Mouse (Mus musculus) neural tube, embryonic 10.5 days (tissue): ENCODE measurements at regions not wholly inside any gene's neighbourhood (a gene's known extent, or its start where the extent isn't known, plus 50 kb on each side); places are given as distances from the start of the nearest gene placed in this dataset.
A peak's percentile ranks its signal among the peaks of the same experiment; 100 is the strongest.
"Not testable (repeated sequence)": the region's sequence is repeated elsewhere in the genome, so short reads cannot be mapped to it uniquely, and the experiment has no call there.

ENCODE experiments used
- DNase-seq: peaks from one replicate; pipeline ENCODE4 v3.0.0-alpha.2; 2017; ENCODE audit warnings: low spot score; ENCODE audit errors: extremely low spot score

DNA sequence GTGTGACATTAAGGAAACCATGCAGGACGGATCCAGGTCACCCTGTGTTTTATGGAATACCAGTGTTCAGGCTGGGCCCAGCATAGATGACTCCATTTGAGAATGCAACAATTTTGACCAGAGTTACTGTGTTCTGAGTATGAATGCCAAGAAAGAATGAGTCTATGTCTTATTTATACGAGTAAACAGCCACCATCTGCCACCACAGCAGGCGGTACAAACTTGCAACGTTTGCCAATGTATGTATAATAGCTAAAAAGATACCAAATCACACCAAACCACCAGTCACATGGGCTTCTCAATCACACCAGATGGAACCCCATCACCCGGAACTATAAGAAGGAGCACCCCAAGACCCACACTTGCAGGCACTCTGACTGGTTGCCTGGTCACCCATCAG is 192.1 kb downstream of the Glrx3 start:
- no peak for DNase-seq

DNA sequence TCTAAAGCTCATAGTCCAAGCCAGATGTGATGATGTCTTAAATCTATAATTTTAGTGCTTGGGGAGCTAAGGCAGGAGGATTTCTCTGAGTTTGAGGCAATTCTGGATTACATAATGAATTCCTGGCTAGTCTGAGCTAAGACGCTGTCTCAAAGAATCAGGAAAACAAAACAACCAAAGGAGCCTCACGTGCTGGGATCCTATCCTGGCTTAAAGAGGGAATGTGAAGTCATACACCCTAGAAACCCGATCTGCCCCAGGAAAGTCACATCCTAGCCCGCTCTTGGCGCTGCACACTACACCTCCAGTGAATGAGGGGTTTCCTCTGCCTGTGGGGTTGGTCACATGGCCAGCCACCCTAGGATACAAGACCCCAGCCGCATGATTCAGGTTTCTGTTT is 211.2 kb downstream of the Glrx3 start:
- DNase-seq: no peak

DNA sequence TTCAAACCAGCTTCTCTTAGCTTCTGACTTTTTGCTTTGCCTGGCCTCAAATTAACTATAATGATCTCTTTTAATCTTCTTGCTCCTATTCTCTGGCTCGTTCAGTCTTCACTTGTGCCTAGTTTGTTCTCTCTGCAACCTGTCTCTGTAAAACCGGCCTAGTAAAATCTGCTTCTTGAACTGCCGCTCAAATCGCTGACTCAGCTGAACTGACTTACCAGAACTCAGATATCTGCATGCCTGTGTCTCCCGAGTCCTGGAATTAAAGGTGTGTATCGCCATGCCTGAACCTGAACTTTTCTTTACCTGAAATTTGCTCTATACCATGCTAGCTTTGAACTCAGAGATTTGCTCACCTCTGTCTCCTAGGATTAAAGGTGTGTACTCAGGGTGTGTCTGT is 212.2 kb downstream of the Glrx3 start:
- no peak for DNase-seq

DNA sequence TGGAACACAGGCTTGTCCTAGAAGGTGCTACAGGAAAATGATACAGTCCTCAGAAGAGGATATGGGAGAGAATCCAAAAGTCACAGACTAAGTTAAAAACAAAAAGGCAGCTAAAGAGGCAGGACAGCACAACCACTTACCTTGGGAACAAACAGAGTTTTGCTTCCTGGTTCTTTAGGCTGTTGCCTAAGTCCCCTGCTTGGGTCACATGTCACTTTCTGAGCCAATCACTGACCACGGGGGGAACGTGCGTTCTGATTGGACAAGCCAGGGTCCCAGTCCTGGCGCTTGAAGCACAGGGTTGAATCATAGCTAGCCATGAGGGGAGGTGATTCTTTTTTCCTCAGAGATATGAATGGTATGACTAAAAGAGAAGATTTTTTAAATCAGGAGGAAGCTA is 216.4 kb downstream of the Glrx3 start:
- no peak for DNase-seq

DNA sequence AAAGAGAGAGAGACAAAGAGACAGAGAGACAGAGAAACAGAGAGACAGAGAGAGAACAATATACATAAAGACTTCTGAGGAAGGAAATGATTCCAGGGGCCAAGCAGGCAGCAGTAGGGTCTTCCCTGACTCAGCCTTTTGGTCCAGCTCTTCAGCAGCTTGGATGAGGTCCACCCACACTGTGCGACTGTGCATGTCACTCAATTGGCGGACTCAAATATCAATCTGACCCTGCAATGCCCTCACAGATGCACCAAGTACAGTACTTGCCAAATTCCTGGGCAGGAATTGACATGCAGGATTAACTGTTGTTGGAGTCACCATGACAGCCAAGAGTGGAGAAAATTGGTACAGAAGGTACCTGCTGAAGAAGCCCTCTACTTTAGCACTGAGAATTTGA is 229.8 kb downstream of the Glrx3 start:
- DNase-seq: no peak

DNA sequence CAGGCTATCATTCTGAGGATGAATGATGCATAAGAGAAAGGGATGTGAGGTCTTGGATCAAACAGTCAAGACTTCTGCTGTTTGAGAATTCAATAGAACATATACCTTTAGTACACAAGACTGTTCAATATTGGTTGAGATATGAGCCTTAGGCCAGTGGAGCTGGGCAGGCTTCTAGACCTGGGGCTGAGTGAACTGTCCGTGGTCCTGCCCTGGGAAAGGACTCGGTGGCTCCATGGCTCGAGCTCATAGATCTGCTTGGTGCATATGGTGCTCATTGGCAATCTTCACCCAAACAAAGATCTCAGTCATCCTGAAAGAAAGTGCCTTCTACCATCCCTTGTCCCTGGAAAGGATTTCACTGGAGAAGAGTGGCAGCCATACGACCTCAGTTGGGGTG is 233.7 kb downstream of the Glrx3 start:
- peak; percentile 24 for DNase-seq

DNA sequence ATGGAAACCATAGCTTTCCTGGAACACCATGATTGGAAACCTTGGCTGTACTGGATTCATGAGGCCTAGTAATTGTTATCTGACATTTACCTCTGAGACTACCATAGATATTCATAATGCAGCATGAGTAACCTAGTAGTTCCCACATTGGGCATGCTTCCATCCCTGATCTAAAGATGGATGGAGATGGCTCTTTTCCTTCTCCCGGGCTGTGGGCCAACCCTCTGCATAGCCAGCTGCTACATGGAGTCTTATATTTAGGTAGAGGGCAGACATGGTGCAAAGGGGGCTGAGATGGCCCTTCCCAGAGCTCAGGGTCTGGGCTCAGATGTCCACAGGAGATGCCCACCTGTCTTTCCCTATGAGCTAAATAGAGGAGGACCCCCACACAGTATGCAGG is 237.2 kb downstream of the Glrx3 start:
- no peak for DNase-seq

DNA sequence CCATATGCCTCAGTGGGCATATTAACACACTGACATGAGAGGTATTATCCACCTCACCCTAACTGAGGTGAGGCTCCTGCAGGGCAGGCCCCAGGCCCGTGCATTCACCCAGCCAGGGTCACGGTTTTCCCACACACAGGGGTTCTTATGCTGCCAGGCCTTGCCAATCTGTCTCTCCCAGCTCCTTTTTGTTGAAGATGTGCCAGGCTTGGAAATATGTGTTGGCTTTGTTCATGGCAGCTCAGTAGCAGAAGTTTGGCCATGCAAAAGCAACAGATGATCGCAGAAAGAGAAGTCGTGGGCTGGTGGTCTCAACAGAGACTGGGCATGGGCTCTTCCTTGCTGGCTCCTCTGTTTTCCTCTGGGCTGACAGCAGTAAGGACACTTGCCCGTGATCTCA is 238.0 kb downstream of the Glrx3 start:
- DNase-seq: no peak

DNA sequence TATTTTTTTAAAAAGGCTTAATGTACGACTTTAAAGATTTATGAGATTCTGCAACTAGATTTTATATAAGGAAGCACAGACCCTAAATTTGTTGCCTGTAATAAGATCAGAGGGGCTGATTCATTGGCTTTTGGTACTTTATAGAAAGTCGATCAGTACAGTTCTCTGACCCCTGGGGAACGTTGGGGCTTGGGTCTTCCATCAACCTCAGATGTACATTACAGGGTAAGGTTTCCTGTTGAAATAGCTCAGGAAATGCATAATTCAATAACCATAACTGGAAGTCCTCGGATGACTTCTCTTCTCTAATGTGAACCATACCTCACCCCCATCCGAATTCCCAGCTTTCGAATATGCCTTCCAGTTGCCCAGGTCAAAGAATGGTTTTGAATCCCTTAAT is 247.4 kb downstream of the Glrx3 start:
- DNase-seq: no peak

DNA sequence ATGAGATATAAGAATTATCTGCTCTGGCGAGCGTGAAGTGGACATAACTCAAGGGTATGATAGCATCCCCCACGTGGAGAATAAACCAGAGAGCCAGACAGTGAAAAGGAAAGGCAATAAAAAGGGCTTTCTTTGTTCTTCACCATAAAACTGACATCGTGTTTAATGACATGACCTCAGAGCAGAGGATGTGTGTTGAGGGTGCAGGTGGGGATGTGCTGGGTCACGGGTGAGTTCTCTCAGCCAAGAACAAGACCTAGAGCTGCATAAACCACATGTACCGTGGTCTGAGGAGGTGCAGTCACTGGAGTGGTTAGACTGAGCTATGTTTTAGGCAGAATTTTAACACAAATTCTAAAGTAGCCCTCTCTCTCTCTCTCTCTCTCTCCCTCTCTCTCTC is 247.9 kb downstream of the Glrx3 start:
- DNase-seq: no peak

DNA sequence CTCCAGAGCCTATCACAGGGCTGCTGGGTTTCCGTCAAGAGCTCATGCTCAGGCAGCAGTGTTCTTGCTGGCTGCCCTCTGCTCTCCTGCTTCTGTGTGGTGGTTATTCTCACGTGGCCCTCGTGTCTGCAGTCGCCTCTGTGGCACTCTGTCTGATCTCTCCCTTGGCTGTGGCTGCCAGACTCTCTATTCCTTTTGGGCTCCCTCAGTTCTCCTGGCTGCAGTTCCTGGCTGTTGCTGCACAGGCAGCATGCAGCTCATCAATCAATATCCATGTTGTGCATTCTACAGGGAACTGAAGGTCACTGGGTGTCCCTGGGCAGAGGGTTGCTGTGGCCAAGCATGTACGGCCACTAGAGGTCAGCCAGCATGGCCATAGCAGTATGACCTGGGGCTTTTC is 259.4 kb downstream of the Glrx3 start:
- no peak for DNase-seq

DNA sequence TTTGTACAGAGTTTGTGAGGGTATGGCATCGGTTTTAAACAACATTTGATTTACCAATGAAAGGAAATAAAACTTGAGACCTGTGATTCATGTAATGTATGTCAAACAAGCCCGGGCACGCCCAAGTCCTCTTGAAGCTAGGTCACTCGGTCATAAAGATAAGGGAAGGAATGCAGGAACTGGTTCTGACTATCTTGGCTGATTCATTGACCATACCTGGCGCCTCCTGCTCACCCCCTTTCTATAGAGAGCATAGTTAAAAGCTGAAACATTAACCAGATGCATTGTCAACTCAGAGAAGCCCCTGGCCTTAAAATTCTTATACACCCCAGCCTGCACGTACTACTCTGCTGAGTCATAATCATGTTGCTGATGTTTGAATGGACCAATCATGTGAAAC is 261.1 kb downstream of the Glrx3 start:
- DNase-seq: not testable (repeated sequence)

DNA sequence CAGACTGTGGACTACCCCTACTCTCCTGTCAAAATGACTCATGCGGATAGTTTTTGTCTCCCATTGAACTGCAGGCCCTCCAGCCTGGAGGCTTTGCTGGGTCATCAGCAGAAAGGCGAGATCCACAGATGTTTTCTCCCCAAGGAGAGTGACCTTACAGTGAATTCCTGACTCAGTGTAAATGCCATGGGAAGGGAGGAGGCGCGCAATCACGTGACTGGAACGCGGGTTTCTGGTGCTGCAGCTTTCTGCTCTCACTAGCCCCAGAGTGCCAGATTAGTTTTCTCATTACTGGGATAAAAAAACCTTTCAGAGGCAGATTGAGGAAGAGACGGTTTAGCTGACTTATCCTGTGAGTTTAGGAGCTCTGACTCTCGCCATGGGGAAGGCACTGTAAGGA is 275.4 kb downstream of the Glrx3 start:
- no peak for DNase-seq

DNA sequence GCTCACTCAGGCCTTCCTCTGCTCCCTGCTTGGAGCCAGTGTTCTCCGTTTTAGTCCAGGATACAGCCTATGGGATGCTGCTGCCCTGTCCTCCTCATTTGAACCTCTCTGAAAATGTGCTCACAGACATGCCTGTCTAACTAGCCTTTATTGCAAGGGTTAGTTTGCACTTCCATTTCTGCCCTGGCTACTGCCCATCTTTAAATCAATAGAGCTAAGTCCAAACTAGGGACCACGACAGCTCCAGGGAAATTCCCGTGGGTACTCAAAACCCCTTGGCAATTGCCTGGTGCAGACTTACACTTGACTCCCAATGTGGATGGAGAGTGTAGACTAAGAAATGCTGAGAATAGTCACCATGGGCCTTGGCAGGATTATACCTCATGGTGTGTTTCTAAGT is 276.4 kb downstream of the Glrx3 start:
- no peak for DNase-seq

DNA sequence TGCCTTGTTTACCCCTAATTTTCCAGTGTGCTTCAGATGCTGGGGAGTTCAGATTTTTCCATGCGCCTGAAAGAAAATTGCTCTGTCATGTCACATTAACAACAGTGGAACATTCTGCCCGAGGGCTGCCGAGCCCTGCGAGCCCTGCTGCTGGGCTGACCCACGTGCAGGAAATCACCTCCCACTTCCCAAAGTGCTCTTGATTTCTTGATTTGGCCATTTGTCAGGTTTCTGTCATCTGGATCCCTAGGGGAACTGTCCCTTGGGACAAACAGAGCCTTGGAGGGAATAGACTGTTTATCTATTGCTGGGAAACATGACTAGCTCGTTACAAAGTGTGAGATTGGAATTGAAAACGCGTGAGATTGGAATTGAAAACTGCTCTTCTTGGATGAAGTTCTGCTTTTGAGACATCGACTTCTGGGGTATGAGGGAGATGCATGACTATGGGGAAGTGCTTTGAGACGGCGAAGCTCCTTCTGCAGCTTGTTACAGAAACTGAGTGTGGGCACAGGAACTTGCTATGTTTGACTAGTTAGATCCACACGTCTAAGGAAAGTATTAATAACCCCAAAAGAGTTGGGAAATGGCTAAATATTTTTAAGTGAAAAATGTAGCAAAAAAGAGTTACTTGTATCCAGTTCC is 277.0 kb downstream of the Glrx3 start:
- DNase-seq: no peak

DNA sequence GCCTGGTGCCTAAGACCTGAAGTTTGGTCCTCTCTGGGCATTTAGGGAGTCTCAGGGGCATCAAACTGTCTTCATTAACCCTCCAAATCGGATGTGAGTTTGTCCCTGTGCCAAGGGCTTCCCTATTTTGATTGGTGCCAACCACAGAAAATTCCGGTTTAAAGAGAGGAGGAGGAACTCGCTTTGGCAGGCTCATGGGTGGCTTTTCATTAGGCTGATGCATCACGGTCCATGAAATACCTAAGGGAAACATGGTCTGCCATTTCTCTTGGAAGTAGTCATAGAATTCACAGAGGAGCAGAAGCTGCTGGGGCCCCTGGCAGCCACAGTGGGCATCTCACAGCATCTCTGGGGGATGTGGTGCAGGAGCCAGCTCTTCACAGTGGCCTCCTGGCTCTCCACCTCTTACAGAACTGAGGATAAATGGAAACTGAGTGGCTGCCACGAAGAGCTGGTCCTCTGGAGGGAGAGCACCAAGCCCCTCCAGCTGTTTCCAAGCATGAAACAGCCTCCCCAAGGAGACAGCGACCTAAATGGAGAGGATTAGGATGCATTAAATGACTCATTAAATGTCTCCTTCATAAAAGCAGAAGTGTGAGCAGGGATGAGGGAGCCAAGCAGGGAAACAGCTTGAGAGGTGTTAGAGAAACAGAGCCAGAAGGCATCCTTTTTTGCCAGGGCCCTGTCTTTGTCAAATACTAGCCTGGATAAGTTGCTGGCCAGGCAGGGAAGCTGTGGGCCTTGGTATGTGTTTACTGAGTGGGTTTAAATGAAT is 277.9 kb downstream of the Glrx3 start:
- DNase-seq: no peak

DNA sequence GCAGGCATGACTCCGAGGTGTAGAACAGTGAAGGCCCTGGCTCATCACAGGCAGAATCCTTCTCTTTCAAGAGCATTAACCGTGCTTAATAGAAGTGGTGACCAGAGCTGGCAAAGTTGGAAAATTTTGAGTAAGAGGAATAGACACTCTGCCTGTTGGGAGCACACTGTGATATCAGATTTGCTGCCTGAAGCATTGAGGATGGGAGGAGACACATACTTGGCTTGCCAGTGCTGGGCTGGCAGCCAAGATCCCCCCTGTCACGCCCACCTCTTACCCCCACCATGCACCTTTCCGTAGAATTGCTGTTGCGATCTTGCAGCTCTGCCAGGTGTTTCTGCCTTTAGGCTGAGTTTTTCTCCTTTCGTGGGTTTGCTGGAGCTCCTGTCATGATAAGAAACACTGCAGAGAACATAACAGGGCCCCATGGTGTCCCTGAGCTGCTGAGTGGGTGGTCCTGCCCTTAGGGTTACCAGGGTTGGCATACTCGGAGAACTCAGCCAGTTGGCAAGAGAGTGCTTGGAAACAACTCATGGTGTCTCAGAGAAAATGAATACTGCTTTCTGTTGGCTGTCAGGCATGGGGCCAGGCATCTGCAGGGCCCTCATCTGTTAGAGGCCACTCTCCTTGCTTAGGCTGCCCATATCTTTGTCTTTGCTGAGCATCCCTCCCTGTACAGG is 286.1 kb downstream of the Glrx3 start:
- no peak for DNase-seq

DNA sequence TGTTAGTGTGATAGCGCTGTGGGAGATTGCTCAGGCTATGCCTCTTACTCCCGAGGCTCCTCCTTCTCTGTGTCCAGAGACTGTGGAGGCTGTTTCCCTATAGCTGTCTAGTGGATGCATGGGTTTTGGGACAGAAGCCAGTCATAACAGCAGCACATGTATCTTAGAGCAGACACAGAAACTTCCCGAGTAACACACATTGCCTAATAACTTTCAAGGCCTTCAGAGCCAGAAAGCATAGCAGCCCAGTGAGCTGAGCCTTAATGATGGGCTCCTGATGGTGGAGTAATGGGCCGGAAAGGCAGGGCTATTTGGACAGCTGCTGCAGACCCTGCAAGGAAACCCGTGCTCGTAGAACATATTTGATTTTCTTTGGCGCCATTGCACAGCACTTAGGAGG is 288.6 kb downstream of the Glrx3 start:
- DNase-seq: peak; percentile 36

DNA sequence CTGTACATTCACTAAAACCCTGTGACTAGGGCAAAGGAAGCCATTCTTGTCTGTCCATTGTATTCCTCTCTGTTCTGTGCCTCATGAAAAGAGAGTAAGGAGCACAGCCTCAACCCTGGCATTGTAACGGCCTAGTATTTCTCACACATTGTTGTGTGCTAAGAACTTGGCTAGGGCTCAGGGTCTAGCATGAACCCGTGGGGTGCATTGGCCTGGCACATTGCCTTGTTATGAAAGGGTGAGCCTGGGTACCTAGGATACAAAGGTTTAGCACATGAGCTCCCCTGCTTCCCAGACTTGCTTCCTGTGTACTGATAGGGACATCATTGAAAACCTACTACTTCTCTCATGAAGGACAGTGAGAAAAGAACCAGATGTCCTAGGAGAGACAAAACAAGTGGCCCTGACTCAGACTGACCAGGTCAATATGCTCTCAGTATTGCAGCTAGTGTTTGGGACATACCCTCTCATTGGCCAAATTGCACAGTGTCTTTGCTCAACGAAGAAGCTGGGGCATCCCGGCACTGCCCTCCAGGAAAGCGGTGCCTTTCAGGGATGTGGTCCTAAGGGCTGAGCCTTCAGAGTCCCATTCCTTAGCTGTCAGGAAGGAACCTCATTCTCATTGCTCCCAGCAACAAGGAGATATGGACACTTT is 298.6 kb downstream of the Glrx3 start:
- no peak for DNase-seq

DNA sequence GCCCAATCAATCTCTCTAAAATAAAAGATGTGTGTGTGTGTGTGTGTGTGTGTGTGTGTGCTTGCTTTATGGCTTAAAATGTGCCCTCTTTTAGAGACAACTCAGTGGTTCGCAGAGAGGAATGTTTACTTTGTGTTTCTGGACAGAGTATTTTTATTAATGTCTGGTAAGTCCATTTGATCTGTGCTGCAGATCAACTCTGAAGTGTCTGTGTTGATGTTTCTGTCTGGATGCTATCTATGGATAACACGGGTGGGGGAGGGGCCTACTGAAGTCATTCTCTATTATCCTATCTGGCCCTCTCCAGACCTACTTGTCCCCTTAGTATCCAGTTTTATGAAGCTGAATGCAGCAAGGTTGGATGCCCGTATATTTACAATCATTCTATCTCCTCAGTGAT is 304.3 kb downstream of the Glrx3 start:
- no peak for DNase-seq

DNA sequence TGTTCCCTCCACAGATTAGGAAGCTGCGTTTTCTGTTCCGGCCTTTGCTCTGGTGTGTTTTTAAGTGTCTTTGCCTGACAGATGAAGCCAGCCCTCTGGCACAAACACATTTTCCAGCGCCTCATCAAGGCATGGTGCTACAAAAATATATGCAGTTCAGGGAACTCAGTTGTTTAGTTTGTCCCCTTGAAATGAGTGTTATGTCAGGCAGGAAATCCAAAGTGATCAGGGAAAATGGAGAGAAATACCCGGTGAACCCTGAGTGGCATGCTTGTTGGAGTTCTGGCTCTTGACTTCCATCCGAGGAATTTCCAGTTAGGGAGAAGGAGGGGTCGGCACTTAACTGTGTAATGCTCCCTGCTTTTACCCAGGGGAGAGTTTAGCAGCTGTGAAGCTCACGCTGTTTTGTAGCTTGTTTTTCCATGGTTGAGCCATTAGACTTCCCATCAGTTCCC is 304.9 kb downstream of the Glrx3 start:
- DNase-seq: no peak

DNA sequence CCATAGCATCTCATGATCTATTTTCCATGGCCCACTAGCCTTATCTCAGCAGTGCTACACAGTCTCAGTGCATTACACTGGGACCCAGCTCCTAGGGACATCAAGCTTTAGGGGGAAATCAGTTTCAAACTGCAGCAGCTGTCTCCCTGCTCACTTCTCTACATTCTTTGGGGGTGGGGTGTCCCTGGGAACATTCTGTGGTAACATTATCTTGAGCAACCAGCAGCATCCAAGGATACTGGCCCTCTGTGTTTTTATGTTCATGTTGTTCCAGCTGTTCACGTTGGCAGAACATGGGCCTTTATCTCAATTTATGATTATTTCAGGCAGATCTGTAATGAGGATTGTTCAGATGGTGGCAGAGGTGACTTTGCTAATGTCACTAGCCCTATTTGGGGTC is 308.2 kb downstream of the Glrx3 start:
- no peak for DNase-seq
